Mouse (Mus musculus): ENCODE data around the gene Aars2. TPM values are rescaled to one million over a fixed set of nuclear protein-coding genes. Genes with fewer than 3 reads are reported as not detected.

The Aars2 gene
- polyA plus RNA-seq, 1 experiment: 9.8 TPM

DNA sequence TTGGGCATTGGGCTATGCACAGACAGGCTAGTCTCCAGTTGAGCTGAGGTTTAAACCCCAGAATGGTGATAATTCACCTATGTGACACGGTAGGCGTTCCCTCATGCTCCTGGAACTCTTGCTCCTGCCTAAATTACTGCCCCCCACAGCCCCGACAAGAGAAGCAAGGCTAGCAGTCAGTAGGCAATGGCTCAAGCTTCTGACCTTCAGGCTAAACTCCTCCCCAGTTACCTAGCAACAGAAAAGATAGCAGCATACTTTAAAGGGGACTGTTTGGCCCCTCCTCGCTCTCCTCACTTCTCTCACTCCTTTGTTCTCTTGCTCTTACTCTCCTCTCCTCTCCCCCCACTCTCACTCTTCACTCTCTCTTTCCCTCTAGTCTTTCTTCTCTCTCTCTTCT, 5.7 kb upstream of the Aars2 start:
- no peak for DNase-seq (ENCODE audit: low read depth)

- no peak for DNase-seq (ENCODE audit: low read depth)
These were observed 4.3 kb upstream of the Aars2 start for GRCm38 (mm10) chr17:45502324-45502723.

- DNase-seq (ENCODE audit: low read depth): no peak
These were observed 3.2 kb upstream of the Aars2 start for GRCm38 (mm10) chr17:45503301-45503973.

- peak; percentile 75 for DNase-seq (ENCODE audit: low read depth)
These were observed 638 bp upstream of the Aars2 start for GRCm38 (mm10) chr17:45505941-45506465.

GRCm38 (mm10) chr17:45510871-45511270, 4.2 kb downstream of the Aars2 start:
- DNase-seq (ENCODE audit: low read depth): no peak

- DNase-seq (ENCODE audit: low read depth): no peak
These were observed 5.1 kb downstream of the Aars2 start for GRCm38 (mm10) chr17:45511757-45512156.

DNA sequence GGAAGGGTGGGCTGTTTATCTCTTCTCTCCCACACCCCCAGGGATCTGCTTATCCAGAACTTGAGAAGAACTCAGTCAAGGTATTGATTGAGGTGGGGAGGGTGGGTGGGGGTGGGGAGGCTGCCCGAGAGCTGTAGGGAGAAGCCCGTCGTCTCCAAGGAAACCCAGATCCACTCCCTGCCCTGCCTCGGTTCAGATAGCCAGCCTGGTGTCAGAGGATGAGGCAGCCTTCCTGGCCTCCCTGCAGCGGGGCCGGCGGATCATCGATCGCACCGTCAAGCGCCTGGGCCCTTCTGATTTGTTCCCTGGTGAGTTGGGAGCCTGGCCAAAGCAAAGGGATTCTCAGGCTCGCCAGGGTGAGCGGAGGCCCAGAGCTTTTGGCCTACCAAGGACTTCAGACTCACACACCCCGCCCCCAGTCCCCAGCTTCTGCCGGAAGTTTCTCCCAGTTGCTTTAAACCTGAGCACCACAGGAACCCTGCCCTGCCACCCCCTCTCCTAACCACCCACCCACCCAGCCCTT, 8.6 kb downstream of the Aars2 start:
- DNase-seq (ENCODE audit: low read depth): no peak

- no peak for DNase-seq (ENCODE audit: low read depth)
These were observed 9.2 kb downstream of the Aars2 start for GRCm38 (mm10) chr17:45515806-45516205.

- DNase-seq (ENCODE audit: low read depth): no peak
These were observed 9.8 kb downstream of the Aars2 start for GRCm38 (mm10) chr17:45516488-45516887.

- no peak for DNase-seq (ENCODE audit: low read depth)
These were observed 10.5 kb downstream of the Aars2 start for GRCm38 (mm10) chr17:45517135-45517534.

DNA sequence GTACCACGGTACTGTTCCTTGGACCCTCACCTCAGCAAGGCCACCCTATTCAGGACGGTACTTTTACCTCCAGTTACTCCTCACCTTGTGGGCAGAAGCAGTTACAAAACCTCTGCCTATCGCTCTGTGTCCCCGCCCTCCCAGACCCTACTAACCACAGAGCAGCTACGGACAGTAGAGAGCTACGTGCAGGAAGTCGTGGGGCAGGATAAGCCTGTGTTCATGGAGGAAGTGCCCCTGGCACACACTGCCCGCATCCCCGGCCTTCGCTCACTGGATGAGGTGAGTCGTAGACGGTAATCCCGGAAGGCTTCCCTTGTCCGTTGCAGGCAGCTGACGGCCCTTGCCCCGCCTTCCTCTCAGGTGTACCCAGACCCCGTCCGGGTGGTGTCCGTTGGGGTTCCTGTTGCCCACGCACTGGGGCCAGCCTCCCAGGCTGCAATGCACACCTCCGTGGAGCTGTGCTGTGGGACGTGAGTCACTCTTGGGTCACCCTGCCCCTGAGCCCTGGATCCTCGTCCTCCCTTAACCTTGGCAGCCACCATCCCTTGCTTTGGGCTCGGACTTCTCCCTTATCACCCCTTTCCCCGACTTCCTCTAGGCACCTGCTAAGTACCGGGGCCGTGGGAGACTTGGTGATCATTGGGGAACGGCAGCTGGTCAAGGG, 11.0 kb downstream of the Aars2 start:
- no peak for DNase-seq (ENCODE audit: low read depth)

GRCm38 (mm10) chr17:45518766-45519475, 12.3 kb downstream of the Aars2 start:
- DNase-seq (ENCODE audit: low read depth): no peak

- DNase-seq (ENCODE audit: low read depth): no peak
These were observed 13.5 kb downstream of the Aars2 start for GRCm38 (mm10) chr17:45520136-45520535.

DNA sequence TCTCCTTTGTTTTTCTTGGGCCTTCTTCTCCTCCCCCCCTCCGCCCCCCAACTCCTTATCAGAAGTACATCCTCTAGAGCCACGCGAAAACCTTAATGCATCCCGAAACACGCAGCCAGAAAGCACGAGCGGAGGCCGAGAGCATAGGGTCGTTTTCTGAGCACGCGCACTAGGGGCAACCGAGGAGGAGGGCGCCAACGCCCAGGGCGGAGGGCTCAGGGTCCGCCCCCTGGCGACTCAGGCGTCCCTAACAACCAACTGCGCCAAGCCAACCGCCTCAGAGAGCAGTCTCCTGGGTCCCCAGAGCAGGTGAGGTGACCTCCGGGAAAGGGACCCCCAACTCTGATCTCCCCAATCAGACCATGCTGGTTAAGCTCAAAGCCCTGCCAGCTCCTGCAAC, 16.6 kb downstream of the Aars2 start, which contains the start of gene Tcte1:
Gene Tcte1, plus strand, starts transcription at position 172 of the 400 bp plus-strand sequence.
- DNase-seq (ENCODE audit: low read depth): no peak

- no peak for DNase-seq (ENCODE audit: low read depth)
These were observed 18.3 kb downstream of the Aars2 start for GRCm38 (mm10) chr17:45524961-45525360.

DNA sequence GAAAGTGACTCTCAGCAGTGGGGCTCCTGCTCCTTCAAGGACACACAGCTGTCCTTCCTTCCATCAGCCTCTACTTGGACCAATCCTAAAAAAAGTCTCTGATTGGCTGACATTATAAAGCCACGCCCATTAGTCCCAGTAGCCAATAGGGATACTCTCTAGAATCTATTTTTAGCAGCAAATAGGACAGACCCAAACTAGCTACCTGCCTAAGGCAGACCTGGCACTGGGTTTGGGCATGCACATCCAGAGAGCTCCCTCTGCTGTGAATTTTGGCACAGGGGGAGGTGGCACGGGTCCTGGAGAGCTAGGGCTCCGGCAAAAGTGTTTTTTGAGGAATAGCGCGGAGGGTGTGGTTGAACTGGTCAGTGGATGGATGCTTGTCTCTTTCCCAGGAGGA, 19.9 kb downstream of the Aars2 start:
- DNase-seq (ENCODE audit: low read depth): no peak

GRCm38 (mm10) chr17:45530346-45530782, 23.7 kb downstream of the Aars2 start:
- no peak for DNase-seq (ENCODE audit: low read depth)

GRCm38 (mm10) chr17:45532896-45533295, 26.3 kb downstream of the Aars2 start:
- DNase-seq (ENCODE audit: low read depth): no peak

- DNase-seq (ENCODE audit: low read depth): no peak
These were observed 29.6 kb downstream of the Aars2 start for GRCm38 (mm10) chr17:45536264-45536663.

- DNase-seq (ENCODE audit: low read depth): no peak
These were observed 31.8 kb downstream of the Aars2 start for GRCm38 (mm10) chr17:45538394-45538793.

- no peak for DNase-seq (ENCODE audit: low read depth)
These were observed 33.0 kb downstream of the Aars2 start for GRCm38 (mm10) chr17:45539664-45540063.

DNA sequence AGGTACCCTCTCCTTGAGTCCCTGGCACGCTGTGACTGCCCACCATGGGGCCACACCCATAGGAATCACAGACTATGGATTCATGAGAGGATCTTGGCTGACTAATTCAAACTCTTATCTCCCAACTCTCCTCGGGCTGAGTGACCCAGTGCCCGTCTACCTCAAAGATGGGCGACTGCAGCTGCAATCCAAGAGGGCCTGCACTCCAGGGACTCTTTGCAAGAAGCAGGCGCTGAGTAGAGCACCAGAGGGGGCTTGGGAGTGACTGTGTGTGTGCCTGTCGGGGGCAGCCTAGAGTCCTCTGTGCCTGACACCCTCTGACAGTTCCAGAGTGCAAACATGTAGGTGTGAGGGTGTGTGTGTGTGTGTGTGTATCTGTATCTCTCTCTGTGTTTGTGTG, 35.5 kb downstream of the Aars2 start:
- DNase-seq (ENCODE audit: low read depth): no peak
